Mouse (Mus musculus) stomach, embryonic 14.5 days (tissue): Measurements from ENCODE around the gene Ubqln2. TPM values are rescaled to one million over a fixed set of nuclear protein-coding genes. Genes with fewer than 3 reads are reported as not detected.
A peak's percentile ranks its signal among the peaks of the same experiment; 100 is the strongest.

ENCODE experiments used
- ATAC-seq: fragments of 200-750 bp; cut with Nextera tagmentation; 2 replicates; pipeline ENCODE4 v1.8.0; 2017; ENCODE audit warnings: low read depth, moderate TSS enrichment; ENCODE audit not compliant: insufficient number of reproducible peaks, insufficient read depth, low FRiP score
- H3K27ac ChIP-seq: fragments of 300-500 bp; sonication (generic); 2 replicates; pipeline ENCODE4 v1.5.1; 2014; ENCODE audit warnings: mild to moderate bottlenecking, low read length, moderate library complexity, mixed read lengths
- H3K27me3 ChIP-seq: fragments of 300-500 bp; sonication (generic); 2 replicates; pipeline ENCODE4 v1.6.1; 2014; ENCODE audit warnings: low read length, control low read depth, mixed read lengths; ENCODE audit not compliant: control insufficient read depth, insufficient read depth
- H3K36me3 ChIP-seq: fragments of 300-500 bp; sonication (generic); 2 replicates; pipeline ENCODE4 v1.6.1; 2014; ENCODE audit warnings: mild to moderate bottlenecking, control low read depth, low read length, moderate library complexity, mixed read lengths; ENCODE audit not compliant: control insufficient read depth, insufficient read depth
- H3K4me1 ChIP-seq: fragments of 300-500 bp; sonication (generic); 2 replicates; pipeline ENCODE4 v1.6.1; 2014; ENCODE audit warnings: low read length, control low read depth, mixed read lengths; ENCODE audit not compliant: control insufficient read depth, insufficient read depth
- H3K4me2 ChIP-seq: fragments of 300-500 bp; sonication (generic); replicated peaks from 2 replicates; pipeline ENCODE4 v1.6.1; 2014; ENCODE audit warnings: low read depth, low read length, control low read depth
- H3K4me3 ChIP-seq: fragments of 300-500 bp; sonication (generic); 2 replicates; pipeline ENCODE4 v1.5.1; 2014; ENCODE audit warnings: low read depth, low read length, control low read depth
- H3K9ac ChIP-seq: fragments of 300-500 bp; sonication (generic); replicated peaks from 2 replicates; pipeline ENCODE4 v1.6.1; 2014; ENCODE audit warnings: low read depth, mild to moderate bottlenecking, control low read depth, low read length, moderate library complexity, mixed read lengths
- H3K9me3 ChIP-seq: fragments of 300-500 bp; sonication (generic); 2 replicates; pipeline ENCODE4 v1.6.1; 2016; ENCODE audit warnings: low read depth, low read length, control low read depth; ENCODE audit not compliant: control insufficient read depth
- WGBS: fragments of 180-500 bp; shearing (Covaris S2); extraction: QIAGEN DNeasy Blood & Tissue Kit; methylation state at CpG from one replicate; pipeline ENCODE4 v1.1.7; 2014; 5-methylcytosine and 5-hydroxymethylcytosine counted together
- polyA plus RNA-seq: library from polyadenylated mRNA; unstranded; fragments of >200 nt; fragmentation: Nextera tagmentation; extraction: Ambion mirVana; gene quantifications from 2 replicates; pipeline ENCODE4 v1.2.1, GENCODE M21; 2014

Gene Ubqln2
- 31.2 and 31.9 TPM in 2 replicates for polyA plus RNA-seq

DNA sequence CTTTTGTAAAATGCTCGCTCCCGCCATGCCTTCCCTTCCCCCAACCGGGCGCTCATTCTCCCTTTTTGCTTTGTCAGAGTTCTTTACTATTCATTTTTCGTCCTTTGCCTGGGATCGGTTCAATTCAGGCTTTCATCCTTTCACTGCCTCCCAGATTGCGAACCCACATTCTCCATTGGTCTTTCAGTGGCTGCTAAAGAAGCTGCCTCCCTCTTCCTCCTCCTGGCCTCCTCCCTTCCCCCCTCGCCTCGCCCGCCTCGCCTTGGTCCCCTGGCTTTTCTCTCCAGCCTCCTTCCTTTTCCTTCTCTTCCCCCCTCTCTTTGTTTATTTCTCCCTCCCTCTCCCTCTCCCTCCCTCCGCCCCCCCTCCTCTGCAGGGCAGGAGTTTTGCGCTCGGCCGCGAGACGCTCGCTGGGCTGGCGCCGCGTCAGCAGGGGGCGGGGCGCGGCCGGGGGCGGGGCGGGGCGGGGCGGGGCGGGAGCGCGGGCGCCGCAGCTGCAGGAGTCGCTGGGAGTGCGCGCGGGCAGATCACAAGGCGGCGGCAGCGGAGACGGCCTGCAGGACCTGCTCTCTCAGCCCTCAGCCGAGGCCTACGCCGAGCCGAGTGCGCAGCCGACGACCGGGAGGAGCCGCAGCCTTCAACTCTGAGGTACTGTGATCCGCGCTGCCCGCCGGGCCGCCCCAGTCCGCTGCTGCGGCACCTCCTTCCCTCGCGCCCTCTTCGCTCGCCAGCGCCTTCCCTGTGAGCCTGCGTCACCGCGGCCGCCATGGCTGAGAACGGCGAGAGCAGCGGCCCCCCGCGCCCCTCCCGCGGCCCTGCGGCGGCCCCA, at the start of gene Ubqln2:
Gene Ubqln2, plus strand, starts transcription at position 540 of the 829 bp plus-strand sequence.
- Histone ChIP-seq H3K27ac (peak within 1 kb of the TSS; percentile 93), H3K27me3 (no peaks in the 10 kb centered on the region), H3K9ac (peak within 1 kb of the TSS; percentile 71), H3K4me2 (peak within 1 kb of the TSS; percentile 88), H3K36me3 (no peaks in the 10 kb centered on the region), H3K4me1 (no peaks in the 10 kb centered on the region), H3K9me3 (no peaks in the 10 kb centered on the region), H3K4me3 (peak within 1 kb of the TSS; percentile 48)
- 21% methylated on average over 68 of the region's 76 CpGs for WGBS
- ATAC-seq, result peak; percentile 94

DNA sequence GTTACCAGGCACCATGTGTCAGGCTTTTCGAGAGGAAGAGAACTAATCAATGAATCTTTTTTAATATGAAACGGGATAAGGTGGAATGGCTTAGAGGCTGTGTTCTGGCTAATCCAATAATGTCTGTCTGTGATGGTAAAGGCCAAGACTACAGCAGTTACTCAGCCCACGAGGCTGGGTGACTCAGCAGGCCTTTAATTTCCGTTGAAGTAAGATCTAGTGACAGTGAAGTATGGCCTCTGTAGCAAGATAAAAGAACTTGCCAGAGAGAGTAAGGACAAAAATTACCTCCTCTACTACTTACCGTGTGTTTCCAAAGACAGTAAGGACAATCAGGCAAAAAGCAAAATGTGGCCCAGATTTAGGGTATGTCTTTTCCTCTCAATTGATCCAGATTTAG, 46.1 kb upstream of the Ubqln2 start:
- WGBS, result 51% methylated on average over 5 of the region's 5 CpGs
- no peak overlapping the region for H3K9ac ChIP-seq
- no peak overlapping the region for H3K27ac ChIP-seq
- H3K27me3 ChIP-seq, result no peaks in the 10 kb centered on the region
- no peak overlapping the region for H3K4me2 ChIP-seq
- ATAC-seq, result no peak
- H3K9me3 ChIP-seq, result no peaks in the 10 kb centered on the region
- no peaks in the 10 kb centered on the region for H3K4me1 ChIP-seq
- H3K4me3 ChIP-seq, result no peak overlapping the region
- H3K36me3 ChIP-seq, result no peaks in the 10 kb centered on the region

DNA sequence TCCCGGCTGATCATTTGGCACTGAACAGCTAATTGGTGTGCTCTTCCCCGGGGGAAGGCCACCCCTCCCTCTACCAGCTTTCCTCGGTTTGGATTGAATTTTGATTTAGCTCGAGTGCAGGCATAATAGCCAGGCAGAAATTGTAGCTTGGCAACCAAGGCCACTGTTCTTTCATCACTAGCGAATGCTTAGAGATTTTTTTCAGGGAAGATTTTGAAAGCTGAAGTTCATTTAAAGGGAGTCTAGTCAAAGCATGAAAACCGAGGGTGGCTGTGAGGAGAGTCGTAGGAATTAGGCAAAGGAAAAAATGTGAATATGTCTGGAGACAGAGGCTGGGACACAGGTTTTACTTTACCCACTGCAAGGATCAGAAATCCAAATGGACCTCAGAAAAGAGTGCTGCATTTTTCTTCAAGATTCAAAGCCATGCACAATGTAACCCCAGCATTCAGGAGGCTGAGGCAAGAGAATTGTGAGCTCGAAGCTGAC, 21.2 kb upstream of the Ubqln2 start:
- Histone ChIP-seq H3K4me3 (no peak overlapping the region), H3K9ac (no peak overlapping the region), H3K27me3 (no peaks in the 10 kb centered on the region), H3K4me2 (no peak overlapping the region), H3K4me1 (no peaks in the 10 kb centered on the region), H3K36me3 (no peaks in the 10 kb centered on the region), H3K27ac (no peak overlapping the region), H3K9me3 (no peaks in the 10 kb centered on the region)
- ATAC-seq, result no peak
- WGBS, result 62% methylated on average over 8 of the region's 8 CpGs

DNA sequence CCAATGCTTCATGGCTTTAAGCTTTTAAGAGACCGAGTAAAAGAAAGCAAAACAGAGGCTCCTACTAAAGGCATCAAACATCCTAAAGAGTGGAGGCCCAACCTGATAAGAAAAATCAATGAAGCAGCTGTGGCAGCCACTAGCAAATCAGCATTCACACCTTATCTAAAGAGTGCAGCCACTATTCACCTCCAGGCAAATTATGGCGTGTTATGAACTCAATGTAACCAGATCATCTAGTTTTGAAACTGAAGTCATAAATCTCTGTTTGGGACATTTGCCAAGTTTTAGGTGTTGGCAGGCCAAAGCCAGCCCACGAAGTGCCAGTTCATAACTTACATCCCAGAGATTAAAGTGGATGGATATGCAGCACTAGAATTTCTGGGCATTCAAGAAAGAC, 5.7 kb upstream of the Ubqln2 start:
- ATAC-seq, result peak; percentile 37; the same call in 1 of the 2 replicates
- Histone ChIP-seq H3K4me1 (no peaks in the 10 kb centered on the region), H3K36me3 (no peaks in the 10 kb centered on the region), H3K27ac (no peak overlapping the region), H3K4me2 (no peak overlapping the region), H3K27me3 (no peaks in the 10 kb centered on the region), H3K9me3 (no peaks in the 10 kb centered on the region), H3K9ac (no peak overlapping the region), H3K4me3 (no peak overlapping the region)
- 32% methylated on average over 3 of the region's 3 CpGs for WGBS

DNA sequence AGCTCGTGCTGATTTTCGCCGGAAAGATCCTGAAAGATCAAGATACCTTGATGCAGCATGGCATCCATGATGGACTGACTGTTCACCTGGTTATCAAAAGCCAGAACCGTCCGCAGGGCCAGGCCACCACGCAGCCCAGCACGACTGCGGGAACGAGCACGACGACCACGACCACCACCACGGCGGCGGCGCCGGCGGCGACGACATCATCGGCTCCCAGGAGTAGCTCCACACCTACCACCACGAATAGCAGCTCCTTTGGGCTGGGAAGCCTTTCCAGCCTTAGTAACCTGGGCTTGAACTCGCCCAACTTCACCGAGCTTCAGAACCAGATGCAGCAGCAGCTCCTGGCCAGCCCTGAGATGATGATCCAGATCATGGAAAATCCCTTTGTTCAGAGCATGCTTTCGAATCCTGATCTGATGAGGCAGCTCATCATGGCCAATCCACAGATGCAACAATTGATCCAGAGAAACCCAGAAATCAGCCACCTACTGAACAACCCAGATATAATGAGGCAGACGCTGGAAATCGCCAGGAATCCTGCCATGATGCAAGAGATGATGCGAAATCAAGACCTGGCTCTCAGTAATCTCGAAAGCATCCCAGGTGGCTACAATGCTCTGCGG, 752 bp downstream of the Ubqln2 start:
- peak; percentile 5; the same call in 1 of the 2 replicates for ATAC-seq
- no peaks in the 10 kb centered on the region for H3K36me3 ChIP-seq
- H3K4me1 ChIP-seq, result no peaks in the 10 kb centered on the region
- no peaks in the 10 kb centered on the region for H3K27me3 ChIP-seq
- peak overlapping the region; percentile 71 for H3K9ac ChIP-seq
- H3K4me3 ChIP-seq, result peak overlapping the region; percentile 48
- no peaks in the 10 kb centered on the region for H3K9me3 ChIP-seq
- peak overlapping the region; percentile 93 for H3K27ac ChIP-seq
- WGBS, result 25% methylated on average over 30 of the region's 30 CpGs
- peak overlapping the region; percentile 88 for H3K4me2 ChIP-seq

DNA sequence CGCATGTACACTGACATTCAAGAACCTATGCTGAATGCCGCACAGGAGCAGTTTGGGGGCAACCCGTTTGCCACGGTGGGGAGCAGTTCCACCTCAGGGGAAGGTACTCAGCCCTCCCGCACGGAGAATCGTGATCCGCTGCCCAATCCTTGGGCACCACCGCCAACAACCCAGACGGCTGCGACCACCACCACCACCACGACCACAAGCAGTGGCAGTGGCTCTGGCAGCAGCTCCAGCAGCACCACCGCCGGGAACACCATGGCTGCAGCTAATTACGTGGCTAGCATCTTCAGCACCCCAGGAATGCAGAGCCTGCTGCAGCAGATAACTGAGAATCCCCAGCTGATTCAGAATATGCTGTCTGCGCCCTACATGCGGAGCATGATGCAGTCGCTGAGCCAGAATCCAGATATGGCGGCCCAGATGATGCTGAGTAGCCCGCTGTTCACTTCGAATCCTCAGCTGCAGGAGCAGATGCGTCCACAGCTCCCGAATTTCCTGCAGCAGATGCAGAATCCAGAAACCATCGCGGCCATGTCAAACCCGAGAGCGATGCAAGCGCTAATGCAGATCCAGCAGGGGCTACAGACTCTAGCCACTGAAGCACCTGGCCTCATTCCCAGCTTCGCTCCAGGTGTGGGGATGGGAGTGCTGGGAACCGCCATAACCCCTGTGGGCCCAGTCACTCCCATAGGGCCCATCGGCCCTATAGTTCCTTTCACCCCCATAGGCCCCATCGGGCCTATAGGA, 1.4 kb downstream of the Ubqln2 start:
- H3K9me3 ChIP-seq, result no peaks in the 10 kb centered on the region
- no peak for ATAC-seq
- H3K9ac ChIP-seq, result peak overlapping the region; percentile 71; the same call in 1 of the 2 replicates
- 26% methylated on average over 32 of the region's 32 CpGs for WGBS
- H3K27ac ChIP-seq, result no peak overlapping the region
- H3K36me3 ChIP-seq, result no peaks in the 10 kb centered on the region
- peak overlapping the region; percentile 88 for H3K4me2 ChIP-seq
- H3K4me3 ChIP-seq, result peak overlapping the region; percentile 48
- H3K4me1 ChIP-seq, result no peaks in the 10 kb centered on the region
- H3K27me3 ChIP-seq, result no peaks in the 10 kb centered on the region

DNA sequence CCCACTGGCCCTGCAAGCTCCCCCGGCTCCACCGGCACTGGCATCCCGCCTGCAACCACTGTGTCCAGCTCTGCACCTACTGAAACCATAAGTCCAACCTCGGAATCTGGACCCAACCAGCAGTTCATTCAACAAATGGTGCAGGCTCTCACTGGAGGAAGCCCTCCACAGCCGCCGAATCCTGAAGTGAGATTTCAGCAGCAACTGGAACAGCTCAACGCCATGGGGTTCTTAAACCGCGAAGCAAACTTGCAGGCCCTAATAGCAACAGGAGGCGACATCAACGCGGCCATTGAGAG, 2.0 kb downstream of the Ubqln2 start:
- Histone ChIP-seq H3K36me3 (no peaks in the 10 kb centered on the region), H3K27me3 (no peaks in the 10 kb centered on the region), H3K9me3 (no peaks in the 10 kb centered on the region), H3K9ac (peak overlapping the region; percentile 71; the same call in 1 of the 2 replicates), H3K4me3 (peak overlapping the region; percentile 48), H3K4me2 (peak overlapping the region; percentile 88), H3K4me1 (no peaks in the 10 kb centered on the region), H3K27ac (no peak overlapping the region)
- 20% methylated on average over 12 of the region's 12 CpGs for WGBS
- ATAC-seq, result no peak

DNA sequence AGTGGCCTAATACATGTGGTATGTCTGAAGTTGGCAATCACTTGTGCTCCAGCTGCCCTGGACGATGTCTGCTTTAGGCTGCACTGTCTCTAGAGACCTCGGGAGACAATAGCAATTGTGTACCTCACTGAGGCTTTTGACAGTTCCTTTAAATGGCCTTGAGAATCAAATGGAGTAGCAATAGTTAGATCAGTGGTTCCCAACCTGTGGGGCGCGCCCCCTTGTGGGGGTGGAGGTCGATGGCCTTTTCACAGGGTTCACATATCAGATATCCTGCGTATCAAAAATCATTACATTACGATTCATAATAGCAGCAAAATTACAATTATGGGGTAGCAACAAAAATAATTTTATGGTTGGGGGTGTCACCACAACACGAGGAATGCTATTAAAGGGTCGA, 7.9 kb downstream of the Ubqln2 start:
- Histone ChIP-seq H3K4me3 (no peak overlapping the region), H3K9me3 (no peaks in the 10 kb centered on the region), H3K4me2 (no peak overlapping the region), H3K27me3 (no peaks in the 10 kb centered on the region), H3K9ac (no peak overlapping the region), H3K4me1 (no peaks in the 10 kb centered on the region), H3K27ac (no peak overlapping the region), H3K36me3 (no peaks in the 10 kb centered on the region)
- 44% methylated on average over 9 of the region's 9 CpGs for WGBS
- no peak for ATAC-seq
